Mouse (Mus musculus): ENCODE results near the gene Birc5.

Birc5 gene

GRCm38 (mm10) chr11:117855360-117855759 is 6.3 kb downstream of the Birc5 start:
- DNase-seq (ENCODE audit: inconsistent ontology term): no peak

GRCm38 (mm10) chr11:117855975-117856374 is 6.9 kb downstream of the Birc5 start:
- DNase-seq (ENCODE audit: inconsistent ontology term): no peak

GRCm38 (mm10) chr11:117857462-117857861 is 8.4 kb downstream of the Birc5 start:
- no peak for DNase-seq (ENCODE audit: inconsistent ontology term)

GRCm38 (mm10) chr11:117858392-117858791 is 9.3 kb downstream of the Birc5 start:
- peak; percentile 69 for DNase-seq (ENCODE audit: inconsistent ontology term)

GRCm38 (mm10) chr11:117860601-117861000 is 11.6 kb downstream of the Birc5 start, which contains the start of gene Tmem235:
Gene Tmem235 (plus strand): TSS chr11:117860752.
- no peak for DNase-seq (ENCODE audit: inconsistent ontology term)

GRCm38 (mm10) chr11:117863174-117863856 is 14.3 kb downstream of the Birc5 start:
- no peak for DNase-seq (ENCODE audit: inconsistent ontology term)

- no peak for DNase-seq (ENCODE audit: inconsistent ontology term)
These were observed 15.8 kb downstream of the Birc5 start for GRCm38 (mm10) chr11:117864805-117865204.

- no peak for DNase-seq (ENCODE audit: inconsistent ontology term)
These were observed 16.9 kb downstream of the Birc5 start for GRCm38 (mm10) chr11:117865988-117866387.

GRCm38 (mm10) chr11:117870688-117871365 is 21.8 kb downstream of the Birc5 start:
- peak; percentile 63 for DNase-seq (ENCODE audit: inconsistent ontology term)

- DNase-seq (ENCODE audit: inconsistent ontology term): no peak
These were observed 22.3 kb downstream of the Birc5 start for GRCm38 (mm10) chr11:117871376-117871775.

- no peak for DNase-seq (ENCODE audit: inconsistent ontology term)
These were observed 23.0 kb downstream of the Birc5 start for GRCm38 (mm10) chr11:117871911-117872584.

GRCm38 (mm10) chr11:117872861-117873608 is 24.0 kb downstream of the Birc5 start, which contains the start of gene Tha1:
Gene Tha1 (minus strand): TSS chr11:117873481.
- peak; percentile 78 for DNase-seq (ENCODE audit: inconsistent ontology term)

- DNase-seq (ENCODE audit: inconsistent ontology term): no peak
These were observed 25.4 kb downstream of the Birc5 start for GRCm38 (mm10) chr11:117874419-117874818.

GRCm38 (mm10) chr11:117875681-117876080 is 26.6 kb downstream of the Birc5 start:
- DNase-seq (ENCODE audit: inconsistent ontology term): no peak

- DNase-seq (ENCODE audit: inconsistent ontology term): no peak
These were observed 29.1 kb downstream of the Birc5 start for GRCm38 (mm10) chr11:117877917-117878745.

GRCm38 (mm10) chr11:117878892-117879291 is 29.8 kb downstream of the Birc5 start:
- no peak for DNase-seq (ENCODE audit: inconsistent ontology term)

- no peak for DNase-seq (ENCODE audit: inconsistent ontology term)
These were observed 30.6 kb downstream of the Birc5 start for GRCm38 (mm10) chr11:117879676-117880075.

- DNase-seq (ENCODE audit: inconsistent ontology term): no peak
These were observed 31.4 kb downstream of the Birc5 start for GRCm38 (mm10) chr11:117880336-117880976.

GRCm38 (mm10) chr11:117880977-117881358 is 31.9 kb downstream of the Birc5 start:
- DNase-seq (ENCODE audit: inconsistent ontology term): no peak

- no peak for DNase-seq (ENCODE audit: inconsistent ontology term)
These were observed 32.7 kb downstream of the Birc5 start for GRCm38 (mm10) chr11:117881787-117882186.

All from Muller cell, postnatal 12 days (primary cell).